Mouse (Mus musculus) erythroblast, embryonic 14.5 days (primary cell): ENCODE measurements around the gene Tubb2b.

Experiments
- GATA1 ChIP-seq: IDR thresholded peaks from 2 replicates; pipeline ENCODE4 v1.6.1; 2012; ENCODE audit warnings: low read length, inconsistent platforms, mixed read lengths
- TAL1 ChIP-seq: IDR thresholded peaks from 3 replicates; pipeline ENCODE4 v1.6.1; 2012; ENCODE audit warnings: low read length, inconsistent platforms, mixed read lengths

GRCm38 (mm10) chr13:34101247-34101646, 29.0 kb downstream of the Tubb2b start:
- TF ChIP-seq GATA1 = no peak
- TF ChIP-seq TAL1 = 0 out of 3 replicates have a peak, but pooled peaks have one; percentile 18
